In the genomic region with DNA sequence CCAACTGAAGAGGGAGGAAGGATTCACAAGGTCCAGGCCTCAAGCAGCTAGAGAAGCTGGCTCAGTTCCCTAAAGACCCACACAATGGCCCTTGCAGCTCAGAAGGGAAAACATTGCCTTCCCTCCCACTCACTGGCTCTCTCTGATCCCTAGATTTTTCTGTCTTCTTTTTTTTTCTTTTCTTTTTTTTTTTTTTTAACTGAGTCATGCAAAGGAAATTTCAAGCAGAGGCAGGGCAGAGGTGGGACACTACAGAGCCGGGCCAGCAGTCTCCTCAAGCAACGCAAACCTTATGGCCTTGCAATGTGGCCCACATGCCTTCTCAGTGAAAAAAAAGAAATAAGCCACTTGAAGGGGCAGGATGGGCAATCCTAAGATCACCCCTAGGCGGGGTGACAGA, we compare ENCODE assay signal across 18 mouse cellular contexts. TPM values are rescaled to one million over a fixed set of nuclear protein-coding genes. Genes with fewer than 3 reads are reported as not detected.
DNase-seq lines count a peak whose midpoint lies in the region; ATAC-seq and TF ChIP-seq lines count a peak whose summit lies in the region.
"Had no signal": no experiment of that assay in that cellular context is flagged by ENCODE, and none has a peak within 500 bp of the region (broad histone marks: within the 10 kb centered on the region; RNA-seq: fewer than 3 reads in every experiment).

No protein-coding gene starts in this region.

- DNase-seq in adrenal gland, postnatal 36 days, result peak; percentile 21
- no peak for DNase-seq in adrenal gland, adult 8-10 months
- no peak for DNase-seq in layer of hippocampus, adult 2 months (ENCODE audit: low spot score in 2 of 2)
- DNase-seq in layer of hippocampus, adult 18-20 months (ENCODE audit: low spot score in 2 of 2), result no peak
- DNase-seq in ovary, adult 18-20 months (ENCODE audit: low spot score), result peak; percentile 47
- no peak for DNase-seq in ovary, postnatal 10 days (ENCODE audit: low spot score)
- no peak for DNase-seq in midbrain, postnatal 0 days (ENCODE audit: low spot score)
- no peak for DNase-seq in cerebellum, postnatal 25 days
- DNase-seq: cerebellum, adult 11-12 months; liver; thymus, adult 2 months had no signal

- no peak for TF ChIP-seq CTCF in layer of hippocampus, adult 2 months (conservative IDR thresholded peaks at IDR 0.05)
- no peak for TF ChIP-seq CTCF in midbrain, postnatal 0 days (IDR thresholded peaks at IDR 0.05)

- 77% methylated on average over 3 of the region's 3 CpGs for WGBS in midbrain, postnatal 0 days

- ATAC-seq in midbrain, postnatal 0 days (ENCODE audit: low FRiP score), result no peak
- ATAC-seq: intestine, embryonic 16.5 days; Patski had no signal

- H3K4me3 ChIP-seq in layer of hippocampus, adult 2 months, result no peak overlapping the region
- no peak overlapping the region for H3K4me3 ChIP-seq in midbrain, postnatal 0 days (ENCODE audit: low read depth, low read length)
- H3K4me3 ChIP-seq: forebrain, embryonic 12.5 days; heart, embryonic 15.5 days; hindbrain, embryonic 12.5 days; midbrain, embryonic 12.5 days; myocyte had no signal

- no peaks in the 10 kb centered on the region for H3K36me3 ChIP-seq in midbrain, postnatal 0 days (ENCODE audit: insufficient read depth, low read length)
- H3K36me3 ChIP-seq: forebrain, embryonic 12.5 days; heart, embryonic 15.5 days; hindbrain, embryonic 12.5 days; midbrain, embryonic 12.5 days had no signal

- H3K27ac ChIP-seq in layer of hippocampus, adult 2 months, result 0 out of 2 replicates have a peak overlapping the region, but pooled peaks have one; percentile 20
- no peak overlapping the region for H3K27ac ChIP-seq in midbrain, postnatal 0 days (ENCODE audit: low read depth, low read length)
- H3K27ac ChIP-seq: forebrain, embryonic 12.5 days; heart, embryonic 15.5 days; hindbrain, embryonic 12.5 days; midbrain, embryonic 12.5 days had no signal

- H3K4me2 ChIP-seq in midbrain, postnatal 0 days (ENCODE audit: low read depth, low read length, poor library complexity, severe bottlenecking), result no peak overlapping the region
- H3K4me2 ChIP-seq: forebrain, embryonic 12.5 days; heart, embryonic 15.5 days; hindbrain, embryonic 12.5 days; midbrain, embryonic 12.5 days had no signal

- H3K4me1 ChIP-seq in midbrain, postnatal 0 days (ENCODE audit: insufficient read depth, low read length), result no peaks in the 10 kb centered on the region

- H3K9ac ChIP-seq in midbrain, postnatal 0 days (replicated peaks; ENCODE audit: low read length, poor library complexity, severe bottlenecking), result no peak overlapping the region
- H3K9ac ChIP-seq: forebrain, embryonic 12.5 days; heart, embryonic 15.5 days; hindbrain, embryonic 12.5 days; midbrain, embryonic 12.5 days had no signal

- H3K9me3 ChIP-seq in midbrain, postnatal 0 days (ENCODE audit: low read length), result no peaks in the 10 kb centered on the region
- H3K9me3 ChIP-seq: forebrain, embryonic 12.5 days; heart, embryonic 15.5 days; hindbrain, embryonic 12.5 days; midbrain, embryonic 12.5 days had no signal

- no peaks in the 10 kb centered on the region for H3K27me3 ChIP-seq in midbrain, postnatal 0 days (ENCODE audit: insufficient read depth, low read length)
- H3K27me3 ChIP-seq: forebrain, embryonic 12.5 days; heart, embryonic 15.5 days; hindbrain, embryonic 12.5 days; midbrain, embryonic 12.5 days; Patski had no signal

RNA-seq across cellular contexts. Expression of a gene that starts 33.2 kb away (rescaled TPM):
- total RNA-seq in adrenal gland, postnatal 36 days (2021), result 10 to 100 TPM; 52.0 to 60.9 TPM
- 100 to 1,000 TPM in 1 of 4 experiments, 10 to 100 TPM in 3; 52.8 to 101 (median 64.1) TPM for total RNA-seq in adrenal gland, adult 8-10 months (2022)
- total RNA-seq in layer of hippocampus, adult 2 months (2021), result 10 to 100 TPM; 37.0 to 47.9 TPM
- 10 to 100 TPM; 32.1 to 34.7 TPM for total RNA-seq in layer of hippocampus, adult 18-20 months (2021)
- 47.6 and 56.8 TPM in 2 replicates for total RNA-seq in midbrain, postnatal 0 days (2014; rRNA removed)
- polyA plus RNA-seq in midbrain, postnatal 0 days (2015; fragmentation: Nextera tagmentation; extraction: Ambion mirVana), result 38.5 and 40.7 TPM in 2 replicates

Comparison
In these comparisons a context has a peak if more than half of its experiments do, and no peak if none do; other contexts are left out.
1. DNase-seq: peak in adrenal gland, postnatal 36 days (2 of 2) and ovary, adult 18-20 months (single experiment); none in adrenal gland, adult 8-10 months (single experiment), layer of hippocampus, adult 2 months (0 of 2), layer of hippocampus, adult 18-20 months (0 of 2), ovary, postnatal 10 days (single experiment), midbrain, postnatal 0 days (single experiment) and cerebellum, postnatal 25 days (0 of 2).